Comparison of ENCODE assay signal across 8 mouse cellular contexts in genomic region chr2:128967661-128968441, GRCm38 (mm10). TPM values are rescaled to one million over a fixed set of nuclear protein-coding genes. Genes with fewer than 3 reads are reported as not detected.
DNase-seq lines count a peak whose midpoint lies in the region; ATAC-seq and TF ChIP-seq lines count a peak whose summit lies in the region.

TSS of gene Gm10762 (minus strand) at chr2:128967725.

- TF ChIP-seq POLR2A in cerebellum, adult 2 months (IDR thresholded peaks at IDR 0.05; ENCODE audit: borderline replicate concordance, insufficient read depth, low read length): no peak

- peak; percentile 44 for DNase-seq in G1E (ENCODE audit: low spot score)
- peak; percentile 82 to 86 for DNase-seq in cerebellum, adult 2 months
- DNase-seq in forelimb bud, embryonic 11.5 days (ENCODE audit: low read depth, low spot score): peak; percentile 63
- peak; percentile 72 to 77 for DNase-seq in layer of hippocampus, postnatal 10 days (ENCODE audit: low spot score in 2 of 2)
- DNase-seq in lung, postnatal 10 days: peak; percentile 90
- peak; percentile 58 for DNase-seq in ovary, postnatal 14 days (ENCODE audit: low spot score)
- peak; percentile 81 for DNase-seq in thymus, postnatal 14 days

- peak within 1 kb of the TSS; percentile 100 for H3K27ac ChIP-seq in cerebellum, adult 2 months (ENCODE audit: insufficient read depth, low read length)

- no peaks in the 10 kb centered on the region for H3K36me3 ChIP-seq in G1E (replicated peaks)

- WGBS in cerebellum, adult 2 months: 2% methylated on average over 75 of the region's 80 CpGs

- no peaks in the 10 kb centered on the region for H3K27me3 ChIP-seq in G1E (ENCODE audit: insufficient read depth, low read length)
- H3K27me3 ChIP-seq in cerebellum, adult 2 months (ENCODE audit: control insufficient read depth, insufficient read depth, low read length): no peaks in the 10 kb centered on the region

- TF ChIP-seq CTCF in G1E (IDR thresholded peaks at IDR 0.05; ENCODE audit: low read depth, low read length): no peak
- no peak for TF ChIP-seq CTCF in cerebellum, adult 2 months (IDR thresholded peaks at IDR 0.05; ENCODE audit: borderline replicate concordance, insufficient read depth, low read depth, low read length)

- ATAC-seq in G1E (ENCODE audit: extremely low read depth, insufficient number of reproducible peaks, low FRiP score, poor library complexity, severe bottlenecking): no peak
- peak; percentile 30 to 34 for ATAC-seq in hematopoietic stem cell, adult 5-6 weeks (replicated peaks in 1 of 2; ENCODE audit: insufficient read depth in 1 of 2, low FRiP score in 2 of 2, low TSS enrichment in 1 of 2, low read depth in 1 of 2, poor library complexity in 2 of 2, severe bottlenecking in 2 of 2)

- H3K4me3 ChIP-seq in G1E (ENCODE audit: low read depth, low read length): peak within 1 kb of the TSS; percentile 88
- peak within 1 kb of the TSS; percentile 88 for H3K4me3 ChIP-seq in cerebellum, adult 2 months (replicated peaks; ENCODE audit: insufficient read depth, low read depth, low read length)

- H3K9me3 ChIP-seq in G1E (replicated peaks): no peaks in the 10 kb centered on the region

- H3K4me1 ChIP-seq in G1E (ENCODE audit: insufficient read depth, low read depth, low read length): peaks cover 11% of the 10 kb centered on the region; the same call in 1 of the 2 replicates
- H3K4me1 ChIP-seq in cerebellum, adult 2 months (ENCODE audit: control insufficient read depth, insufficient read depth, low read length): no peaks in the 10 kb centered on the region; the same call in 1 of the 2 replicates

RNA-seq across cellular contexts. Expression of gene Gm10762, which starts in this region (rescaled TPM):
- total RNA-seq in G1E (2014; fragmentation: Nextera tagmentation) (4.2 and 6.8 TPM in 2 replicates), G1E (2017) (3.3 and 4.3 TPM in 2 replicates)
- 6.7 and 7.4 TPM in 2 replicates for polyA plus RNA-seq in G1E (2012)
- 4.4 and 4.9 TPM in 2 replicates for polyA plus RNA-seq in cerebellum, adult 2 months (2012; rRNA removed)
- 5.8 and 7.6 TPM in 2 replicates for total RNA-seq in hematopoietic stem cell, adult 5-6 weeks (2017)
- 10 to 100 TPM; 10.8 to 11.6 TPM for total RNA-seq in layer of hippocampus, postnatal 10 days (2021)
